Mouse (Mus musculus): ENCODE data around the gene Rock2. TPM values are rescaled to one million over a fixed set of nuclear protein-coding genes. Genes with fewer than 3 reads are reported as not detected.

Gene Rock2
- polyA plus RNA-seq, 1 experiment from 2014 or later, result 15.6 TPM

- peaks cover 4% of the 10 kb centered on the region for H3K4me1 ChIP-seq (replicated peaks; ENCODE audit: control insufficient read depth, insufficient read depth, low read length)
- H3K27ac ChIP-seq (ENCODE audit: low read length), result peak overlapping the region; percentile 18; the same call in 1 of the 2 replicates
- no peak overlapping the region for H3K9ac ChIP-seq (replicated peaks; ENCODE audit: low read depth, low read length)
- H3K36me3 ChIP-seq (ENCODE audit: control insufficient read depth, insufficient read depth), result no peaks in the 10 kb centered on the region
- no peaks in the 10 kb centered on the region for H3K9me3 ChIP-seq (ENCODE audit: control insufficient read depth, low read length)
- ATAC-seq, result no peak
- no peak overlapping the region for H3K4me3 ChIP-seq (replicated peaks; ENCODE audit: low read length)
- no peaks in the 10 kb centered on the region for H3K27me3 ChIP-seq (replicated peaks; ENCODE audit: control insufficient read depth, insufficient read depth, low read length)
- WGBS, result 63% methylated on average over 9 of the region's 9 CpGs
- H3K4me2 ChIP-seq (ENCODE audit: low read length), result no peak overlapping the region
These were observed 24.8 kb upstream of the Rock2 start for GRCm38 (mm10) chr12:16869870-16870404.

GRCm38 (mm10) chr12:16870405-16871068 lies 24.2 kb upstream of the Rock2 start:
- Histone ChIP-seq H3K27ac (ENCODE audit: low read length) (peak overlapping the region; percentile 18; the same call in 1 of the 2 replicates), H3K27me3 (replicated peaks; ENCODE audit: control insufficient read depth, insufficient read depth, low read length) (no peaks in the 10 kb centered on the region), H3K4me2 (ENCODE audit: low read length) (no peak overlapping the region), H3K9me3 (ENCODE audit: control insufficient read depth, low read length) (no peaks in the 10 kb centered on the region), H3K4me3 (replicated peaks; ENCODE audit: low read length) (no peak overlapping the region), H3K4me1 (replicated peaks; ENCODE audit: control insufficient read depth, insufficient read depth, low read length) (peaks cover 4% of the 10 kb centered on the region), H3K9ac (replicated peaks; ENCODE audit: low read depth, low read length) (no peak overlapping the region), H3K36me3 (ENCODE audit: control insufficient read depth, insufficient read depth) (no peaks in the 10 kb centered on the region)
- WGBS, result 56% methylated on average over 8 of the region's 8 CpGs
- ATAC-seq, result no peak

DNA sequence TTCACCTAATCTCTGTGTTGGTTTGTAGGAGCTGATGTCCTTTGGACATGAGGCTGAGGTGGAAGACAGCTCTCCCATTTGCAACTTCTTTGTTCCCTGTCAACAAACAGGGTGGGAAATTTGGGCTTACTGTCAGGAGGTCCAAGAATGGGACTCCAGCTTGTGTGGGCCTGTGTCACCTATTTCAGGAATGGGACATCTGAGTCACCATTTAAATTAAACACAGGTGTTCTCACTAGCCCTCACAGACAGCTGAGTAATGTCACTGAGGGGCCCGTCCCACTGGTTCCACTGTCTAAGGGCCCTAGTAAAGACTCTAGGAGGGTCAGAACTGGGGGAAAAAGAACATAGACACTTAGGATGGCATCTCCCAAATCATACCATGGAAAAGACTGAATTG lies 22.7 kb upstream of the Rock2 start:
- no peaks in the 10 kb centered on the region for H3K9me3 ChIP-seq (ENCODE audit: control insufficient read depth, low read length)
- no peak overlapping the region for H3K4me3 ChIP-seq (replicated peaks; ENCODE audit: low read length)
- H3K36me3 ChIP-seq (ENCODE audit: control insufficient read depth, insufficient read depth), result no peaks in the 10 kb centered on the region
- no peak for ATAC-seq
- WGBS, result 100% methylated on average over 1 of the region's 1 CpGs
- no peak overlapping the region for H3K27ac ChIP-seq (ENCODE audit: low read length)
- no peaks in the 10 kb centered on the region for H3K27me3 ChIP-seq (replicated peaks; ENCODE audit: control insufficient read depth, insufficient read depth, low read length)
- no peak overlapping the region for H3K9ac ChIP-seq (replicated peaks; ENCODE audit: low read depth, low read length)
- no peak overlapping the region for H3K4me2 ChIP-seq (ENCODE audit: low read length)
- H3K4me1 ChIP-seq (replicated peaks; ENCODE audit: control insufficient read depth, insufficient read depth, low read length), result peaks cover 4% of the 10 kb centered on the region

DNA sequence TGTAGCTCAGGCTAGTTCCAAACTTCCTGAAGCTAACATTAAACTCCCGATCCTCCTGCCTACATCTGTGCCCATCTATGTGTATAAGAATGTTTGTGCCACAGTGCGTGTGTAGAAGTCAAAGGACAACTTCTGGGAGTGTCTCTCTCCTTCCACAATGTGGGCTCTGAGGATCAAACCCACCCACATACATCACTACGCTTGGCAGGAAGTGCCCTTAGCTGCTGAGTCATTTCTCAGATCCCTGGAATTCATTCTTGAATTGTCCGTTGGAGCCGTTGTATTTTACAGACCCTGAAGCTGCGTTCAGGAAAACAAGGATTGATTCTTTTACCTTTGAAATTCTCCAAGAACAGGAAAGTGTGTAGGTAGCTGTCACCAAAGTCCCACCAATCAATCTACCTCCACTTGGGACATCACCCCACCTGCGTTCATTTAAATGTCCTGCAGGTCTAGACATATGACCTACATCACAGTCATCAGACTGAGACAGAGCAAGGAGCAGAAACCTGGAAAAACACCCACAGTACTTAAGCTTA lies 21.7 kb upstream of the Rock2 start:
- Histone ChIP-seq H3K27ac (ENCODE audit: low read length) (no peak overlapping the region), H3K27me3 (replicated peaks; ENCODE audit: control insufficient read depth, insufficient read depth, low read length) (no peaks in the 10 kb centered on the region), H3K9me3 (ENCODE audit: control insufficient read depth, low read length) (no peaks in the 10 kb centered on the region), H3K4me2 (ENCODE audit: low read length) (no peak overlapping the region), H3K9ac (replicated peaks; ENCODE audit: low read depth, low read length) (no peak overlapping the region), H3K36me3 (ENCODE audit: control insufficient read depth, insufficient read depth) (no peaks in the 10 kb centered on the region), H3K4me1 (replicated peaks; ENCODE audit: control insufficient read depth, insufficient read depth, low read length) (peaks cover 4% of the 10 kb centered on the region), H3K4me3 (replicated peaks; ENCODE audit: low read length) (no peak overlapping the region)
- WGBS, result 88% methylated on average over 7 of the region's 7 CpGs
- ATAC-seq, result no peak

DNA sequence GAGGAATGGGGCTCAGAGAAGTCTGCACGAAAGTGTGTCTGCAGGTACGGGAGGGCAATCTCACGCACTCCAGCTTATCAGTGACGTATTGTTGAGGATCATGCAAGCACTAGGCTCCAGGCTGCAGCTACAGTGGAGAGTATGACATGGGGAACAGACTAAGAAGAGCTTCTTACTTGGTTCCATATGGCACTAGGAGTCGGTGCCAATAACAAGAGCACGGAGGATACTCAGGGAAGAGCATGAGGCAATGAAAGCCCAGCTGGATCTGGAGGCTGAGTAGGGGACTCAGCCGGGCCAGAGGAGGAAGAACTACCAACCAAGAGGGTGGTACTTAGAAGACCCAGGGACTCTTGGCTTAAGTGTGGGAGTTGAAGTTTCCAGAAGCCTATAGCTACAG lies 21.1 kb upstream of the Rock2 start:
- Histone ChIP-seq H3K27ac (ENCODE audit: low read length) (no peak overlapping the region), H3K36me3 (ENCODE audit: control insufficient read depth, insufficient read depth) (no peaks in the 10 kb centered on the region), H3K27me3 (replicated peaks; ENCODE audit: control insufficient read depth, insufficient read depth, low read length) (no peaks in the 10 kb centered on the region), H3K4me2 (ENCODE audit: low read length) (no peak overlapping the region), H3K9me3 (ENCODE audit: control insufficient read depth, low read length) (no peaks in the 10 kb centered on the region), H3K4me1 (replicated peaks; ENCODE audit: control insufficient read depth, insufficient read depth, low read length) (peaks cover 4% of the 10 kb centered on the region), H3K4me3 (replicated peaks; ENCODE audit: low read length) (no peak overlapping the region), H3K9ac (replicated peaks; ENCODE audit: low read depth, low read length) (no peak overlapping the region)
- 0 out of 2 replicates have a peak, but pooled peaks have one; percentile 38 for ATAC-seq
- WGBS, result 82% methylated on average over 7 of the region's 7 CpGs

- ATAC-seq, result no peak
- Histone ChIP-seq H3K36me3 (ENCODE audit: control insufficient read depth, insufficient read depth) (no peaks in the 10 kb centered on the region), H3K9me3 (ENCODE audit: control insufficient read depth, low read length) (no peaks in the 10 kb centered on the region), H3K27ac (ENCODE audit: low read length) (no peak overlapping the region), H3K4me1 (replicated peaks; ENCODE audit: control insufficient read depth, insufficient read depth, low read length) (peaks cover 4% of the 10 kb centered on the region), H3K27me3 (replicated peaks; ENCODE audit: control insufficient read depth, insufficient read depth, low read length) (no peaks in the 10 kb centered on the region), H3K9ac (replicated peaks; ENCODE audit: low read depth, low read length) (no peak overlapping the region), H3K4me2 (ENCODE audit: low read length) (no peak overlapping the region), H3K4me3 (replicated peaks; ENCODE audit: low read length) (no peak overlapping the region)
- 65% methylated on average over 2 of the region's 2 CpGs for WGBS
These were observed 20.6 kb upstream of the Rock2 start for GRCm38 (mm10) chr12:16874086-16874485.

- Histone ChIP-seq H3K9me3 (ENCODE audit: control insufficient read depth, low read length) (no peaks in the 10 kb centered on the region), H3K4me2 (ENCODE audit: low read length) (no peak overlapping the region), H3K27ac (ENCODE audit: low read length) (no peak overlapping the region), H3K4me1 (replicated peaks; ENCODE audit: control insufficient read depth, insufficient read depth, low read length) (peaks cover under 1% of the 10 kb centered on the region), H3K36me3 (ENCODE audit: control insufficient read depth, insufficient read depth) (no peaks in the 10 kb centered on the region), H3K27me3 (replicated peaks; ENCODE audit: control insufficient read depth, insufficient read depth, low read length) (no peaks in the 10 kb centered on the region), H3K9ac (replicated peaks; ENCODE audit: low read depth, low read length) (no peak overlapping the region), H3K4me3 (replicated peaks; ENCODE audit: low read length) (no peak overlapping the region)
- ATAC-seq, result no peak
- WGBS, result 65% methylated on average over 4 of the region's 4 CpGs
These were observed 19.4 kb upstream of the Rock2 start for GRCm38 (mm10) chr12:16875269-16875668.

DNA sequence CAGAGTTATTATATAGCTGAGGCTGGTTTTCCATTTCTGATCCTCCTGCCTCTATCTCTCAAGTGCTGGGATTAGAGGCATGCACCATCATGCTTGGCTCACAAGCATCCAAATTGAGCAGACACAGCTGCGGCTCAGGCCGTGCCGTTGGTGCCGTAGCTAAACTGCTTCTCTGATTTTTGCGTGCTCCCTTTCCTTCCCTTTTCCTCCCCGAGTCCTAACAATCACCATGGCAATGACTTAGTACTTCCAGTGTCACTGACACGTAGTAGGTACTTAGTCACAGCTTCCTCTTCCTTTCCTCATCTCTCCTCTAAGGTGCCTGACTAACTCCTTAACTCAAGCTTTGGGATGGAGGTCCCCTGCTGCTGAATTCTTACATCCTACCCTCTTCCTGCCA lies 19.0 kb upstream of the Rock2 start:
- H3K4me2 ChIP-seq (ENCODE audit: low read length), result no peak overlapping the region
- H3K36me3 ChIP-seq (ENCODE audit: control insufficient read depth, insufficient read depth), result no peaks in the 10 kb centered on the region
- ATAC-seq, result no peak
- H3K27me3 ChIP-seq (replicated peaks; ENCODE audit: control insufficient read depth, insufficient read depth, low read length), result no peaks in the 10 kb centered on the region
- 80% methylated on average over 7 of the region's 7 CpGs for WGBS
- no peak overlapping the region for H3K9ac ChIP-seq (replicated peaks; ENCODE audit: low read depth, low read length)
- H3K9me3 ChIP-seq (ENCODE audit: control insufficient read depth, low read length), result no peaks in the 10 kb centered on the region
- H3K4me1 ChIP-seq (replicated peaks; ENCODE audit: control insufficient read depth, insufficient read depth, low read length), result no peaks in the 10 kb centered on the region; the same call in 1 of the 2 replicates
- H3K4me3 ChIP-seq (replicated peaks; ENCODE audit: low read length), result no peak overlapping the region
- H3K27ac ChIP-seq (ENCODE audit: low read length), result no peak overlapping the region

DNA sequence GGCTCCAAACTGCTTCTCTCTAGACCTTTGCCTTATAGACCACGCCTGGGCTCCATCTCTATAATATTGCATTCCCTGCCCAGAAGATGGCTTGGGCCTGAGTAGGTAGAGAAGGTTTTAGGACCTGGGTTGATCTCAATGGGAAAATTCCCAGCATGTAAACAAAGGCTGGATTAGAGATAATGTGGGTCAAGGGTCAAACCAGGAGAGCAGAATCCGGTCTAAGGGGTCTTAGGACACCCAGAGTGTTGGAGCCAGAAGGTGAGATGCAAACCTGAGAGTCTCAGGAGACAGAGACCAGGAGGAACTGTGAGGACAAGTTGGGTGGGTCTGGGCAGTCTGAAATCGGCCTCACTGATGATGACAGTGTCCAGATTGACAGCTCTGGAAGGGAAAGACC lies 18.0 kb upstream of the Rock2 start:
- Histone ChIP-seq H3K27me3 (replicated peaks; ENCODE audit: control insufficient read depth, insufficient read depth, low read length) (no peaks in the 10 kb centered on the region), H3K4me2 (ENCODE audit: low read length) (no peak overlapping the region), H3K4me3 (replicated peaks; ENCODE audit: low read length) (no peak overlapping the region), H3K27ac (ENCODE audit: low read length) (no peak overlapping the region), H3K9ac (replicated peaks; ENCODE audit: low read depth, low read length) (no peak overlapping the region), H3K36me3 (ENCODE audit: control insufficient read depth, insufficient read depth) (no peaks in the 10 kb centered on the region), H3K4me1 (replicated peaks; ENCODE audit: control insufficient read depth, insufficient read depth, low read length) (no peaks in the 10 kb centered on the region; the same call in 1 of the 2 replicates), H3K9me3 (ENCODE audit: control insufficient read depth, low read length) (no peaks in the 10 kb centered on the region)
- WGBS, result 46% methylated on average over 3 of the region's 3 CpGs
- no peak for ATAC-seq

All from forebrain, embryonic 16.5 days (tissue).